Mouse (Mus musculus) kidney, postnatal 0 days (tissue): ENCODE results near the gene Olfr767. TPM values are rescaled to one million over a fixed set of nuclear protein-coding genes. Genes with fewer than 3 reads are reported as not detected.
"Not testable (repeated sequence)": the region's sequence is repeated elsewhere in the genome, so short reads cannot be mapped to it uniquely, and the experiment has no call there.

ENCODE experiments used
- ATAC-seq: fragments of 200-750 bp; cut with Nextera tagmentation; replicated peaks from 2 replicates; pipeline ENCODE4 v1.8.0; 2017; ENCODE audit warnings: low read depth, moderate number of reproducible peaks, moderate TSS enrichment, moderate library complexity; ENCODE audit not compliant: low FRiP score
- DNase-seq: peaks from one replicate; pipeline ENCODE4 v3.0.0-alpha.2; 2016; ENCODE audit warnings: low spot score
- H3K27ac ChIP-seq: fragments of 300-500 bp; sonication (generic); 2 replicates; pipeline ENCODE4 v1.5.1; 2014; ENCODE audit warnings: mild to moderate bottlenecking
- H3K27me3 ChIP-seq: fragments of 300-500 bp; sonication (generic); 2 replicates; pipeline ENCODE4 v1.6.1; 2014; ENCODE audit warnings: low read length, mixed read lengths; ENCODE audit not compliant: insufficient read depth
- H3K36me3 ChIP-seq: fragments of 300-500 bp; sonication (generic); 2 replicates; pipeline ENCODE4 v1.6.1; 2014; ENCODE audit warnings: low read length, mixed read lengths; ENCODE audit not compliant: insufficient read depth
- H3K4me1 ChIP-seq: fragments of 300-500 bp; sonication (generic); replicated peaks from 2 replicates; pipeline ENCODE4 v1.6.1; 2014; ENCODE audit warnings: antibody characterized with exemption, low read length, mixed read lengths; ENCODE audit not compliant: insufficient read depth
- H3K4me2 ChIP-seq: fragments of 300-500 bp; sonication (generic); 2 replicates; pipeline ENCODE4 v1.6.1; 2014; ENCODE audit warnings: mild to moderate bottlenecking, low read length, moderate library complexity, mixed read lengths
- H3K4me3 ChIP-seq: fragments of 300-500 bp; sonication (generic); replicated peaks from 2 replicates; pipeline ENCODE4 v1.5.1; 2014; ENCODE audit warnings: low read depth, low read length
- H3K9ac ChIP-seq: fragments of 300-500 bp; sonication (generic); 2 replicates; pipeline ENCODE4 v1.6.1; 2014; ENCODE audit warnings: low read depth, low read length
- H3K9me3 ChIP-seq: fragments of 300-500 bp; sonication (generic); replicated peaks from 2 replicates; pipeline ENCODE4 v1.6.1; 2016; ENCODE audit warnings: low read length, inconsistent platforms, mixed read lengths
- CTCF ChIP-seq: IDR thresholded peaks from 2 replicates; pipeline ENCODE4 v1.5.1; 2016; ENCODE audit warnings: antibody characterized with exemption, low read depth, mild to moderate bottlenecking, moderate library complexity
- WGBS: fragments of 180-500 bp; shearing (Covaris S2); extraction: QIAGEN DNeasy Blood & Tissue Kit; methylation state at CpG from one replicate; pipeline ENCODE4 v1.1.7; 2014; 5-methylcytosine and 5-hydroxymethylcytosine counted together
- polyA plus RNA-seq: library from polyadenylated mRNA; unstranded; fragments of >200 nt; fragmentation: Nextera tagmentation; extraction: Ambion mirVana; gene quantifications from 2 replicates; pipeline ENCODE4 v1.2.1, GENCODE M21; 2015

Olfr767 gene
- polyA plus RNA-seq, result not detected in 2 replicates

- H3K4me3 ChIP-seq, H3K27me3 ChIP-seq, H3K4me1 ChIP-seq, ATAC-seq, H3K9me3 ChIP-seq, H3K9ac ChIP-seq, DNase-seq, H3K4me2 ChIP-seq, H3K36me3 ChIP-seq, H3K27ac ChIP-seq: not testable (repeated sequence)
Observed at GRCm38 (mm10) chr10:129082810-129083209, at the start of gene Olfr767. Gene Olfr767 (minus strand): TSS chr10:129082910.

DNA sequence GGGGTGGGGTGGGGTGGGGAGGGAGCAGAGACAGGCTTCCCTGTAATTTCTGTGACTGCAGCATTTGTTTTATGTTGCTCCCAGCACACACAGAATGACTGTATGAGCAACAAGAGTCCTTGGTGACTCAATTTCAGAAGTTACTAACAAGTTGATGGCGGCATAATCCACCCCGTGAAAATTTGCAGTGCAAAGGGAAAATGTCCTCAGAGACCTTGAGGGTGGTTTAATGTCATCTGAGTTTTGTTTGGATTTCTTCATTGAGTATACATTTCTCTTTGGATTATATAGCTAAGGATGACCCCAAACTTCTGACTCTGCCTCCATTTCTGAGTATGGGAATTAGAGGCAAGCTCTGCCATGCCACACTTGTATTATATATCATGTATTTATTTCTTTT, 35.1 kb upstream of the Olfr767 start, which contains the start of gene Olfr769:
TSS of gene Olfr769 (minus strand) at position 101 of the 400 bp plus-strand sequence.
- Histone ChIP-seq H3K27ac (no peak within 1 kb of the TSS), H3K9me3 (no peaks in the 10 kb centered on the region), H3K4me3 (no peak within 1 kb of the TSS), H3K4me2 (no peak within 1 kb of the TSS), H3K27me3 (no peaks in the 10 kb centered on the region), H3K9ac (no peak within 1 kb of the TSS), H3K36me3 (no peaks in the 10 kb centered on the region), H3K4me1 (no peaks in the 10 kb centered on the region)
- ATAC-seq, result no peak
- no peak for TF ChIP-seq CTCF
- 61% methylated on average over 2 of the region's 2 CpGs for WGBS
- no peak for DNase-seq

DNA sequence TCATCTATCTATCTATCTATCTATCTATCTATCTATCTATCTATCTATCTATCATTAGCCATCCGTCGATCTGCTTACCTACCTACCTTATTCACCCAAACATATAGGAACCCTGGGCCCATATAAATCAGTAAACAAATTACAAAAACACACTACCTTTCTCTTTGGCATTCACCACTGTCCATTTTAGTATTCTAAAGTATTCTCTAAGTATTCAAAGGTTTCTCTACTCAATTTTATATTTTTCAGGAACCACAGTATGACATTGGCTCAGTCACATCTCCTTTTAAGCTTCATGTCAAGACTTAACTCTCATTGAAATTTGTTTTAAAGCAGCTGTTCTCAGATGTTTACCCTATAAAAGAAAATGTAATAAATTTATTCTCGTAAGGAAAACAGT, 32.4 kb upstream of the Olfr767 start:
- no peak for ATAC-seq
- H3K9me3 ChIP-seq, result no peaks in the 10 kb centered on the region
- H3K4me2 ChIP-seq, result no peak overlapping the region
- WGBS, result 87% methylated on average over 3 of the region's 3 CpGs
- H3K27me3 ChIP-seq, result no peaks in the 10 kb centered on the region
- H3K9ac ChIP-seq, result no peak overlapping the region
- no peak for TF ChIP-seq CTCF
- no peaks in the 10 kb centered on the region for H3K36me3 ChIP-seq
- H3K27ac ChIP-seq, result no peak overlapping the region
- no peak for DNase-seq
- H3K4me3 ChIP-seq, result no peak overlapping the region
- H3K4me1 ChIP-seq, result no peaks in the 10 kb centered on the region

- no peak for DNase-seq
Observed at GRCm38 (mm10) chr10:129101231-129101630, 18.5 kb upstream of the Olfr767 start.

GRCm38 (mm10) chr10:129099275-129099674, 16.6 kb upstream of the Olfr767 start, which contains the start of gene Olfr768:
Gene Olfr768 (minus strand): TSS chr10:129099375.
- H3K36me3 ChIP-seq, result no peaks in the 10 kb centered on the region
- ATAC-seq (no peak), DNase-seq (no peak)
- no peak within 1 kb of the TSS for H3K27ac ChIP-seq
- no peak within 1 kb of the TSS for H3K4me3 ChIP-seq
- TF ChIP-seq CTCF, result no peak
- H3K9ac ChIP-seq, result no peak within 1 kb of the TSS
- no peaks in the 10 kb centered on the region for H3K9me3 ChIP-seq
- WGBS, result 68% methylated on average over 1 of the region's 1 CpGs
- H3K4me1 ChIP-seq, result no peaks in the 10 kb centered on the region
- H3K27me3 ChIP-seq, result no peaks in the 10 kb centered on the region
- H3K4me2 ChIP-seq, result no peak within 1 kb of the TSS

More at GRCm38 (mm10) chr10:129101231-129101630, 18.5 kb upstream of the Olfr767 start:
- H3K4me3 ChIP-seq, result no peak overlapping the region
- H3K4me1 ChIP-seq, result no peaks in the 10 kb centered on the region
- H3K27me3 ChIP-seq, result no peaks in the 10 kb centered on the region
- ATAC-seq, result no peak
- TF ChIP-seq CTCF, result no peak
- no peak overlapping the region for H3K9ac ChIP-seq
- no peak overlapping the region for H3K27ac ChIP-seq
- H3K36me3 ChIP-seq, result no peaks in the 10 kb centered on the region
- 53% methylated on average over 3 of the region's 3 CpGs for WGBS
- no peak overlapping the region for H3K4me2 ChIP-seq
- no peaks in the 10 kb centered on the region for H3K9me3 ChIP-seq

- Histone ChIP-seq H3K9ac (no peak within 1 kb of the TSS), H3K4me3 (no peak within 1 kb of the TSS), H3K4me2 (no peak within 1 kb of the TSS), H3K9me3 (no peaks in the 10 kb centered on the region), H3K36me3 (no peaks in the 10 kb centered on the region), H3K27me3 (no peaks in the 10 kb centered on the region), H3K4me1 (no peaks in the 10 kb centered on the region), H3K27ac (no peak within 1 kb of the TSS)
- WGBS, result 88% methylated on average over 2 of the region's 2 CpGs
- ATAC-seq (no peak), DNase-seq (no peak)
- TF ChIP-seq CTCF, result no peak
Observed at GRCm38 (mm10) chr10:129068877-129069276, 13.8 kb downstream of the Olfr767 start, which contains the start of gene Olfr766-ps1. Gene Olfr766-ps1 (minus strand): TSS chr10:129068977.

- H3K36me3 ChIP-seq, DNase-seq, H3K4me2 ChIP-seq, ATAC-seq, H3K27me3 ChIP-seq, H3K9me3 ChIP-seq, H3K27ac ChIP-seq, H3K9ac ChIP-seq, H3K4me1 ChIP-seq, H3K4me3 ChIP-seq: not testable (repeated sequence)
Observed at GRCm38 (mm10) chr10:129049898-129050297, 32.8 kb downstream of the Olfr767 start, which contains the start of gene Olfr765. Gene Olfr765 (minus strand): TSS chr10:129049998.
